Mouse (Mus musculus) hindbrain, embryonic 10.5 days (tissue): Measurements from ENCODE around the gene Cyp21a1. TPM values are rescaled to one million over a fixed set of nuclear protein-coding genes. Genes with fewer than 3 reads are reported as not detected.
"Not testable (repeated sequence)": the region's sequence is repeated elsewhere in the genome, so short reads cannot be mapped to it uniquely, and the experiment has no call there.

Source experiments
- DNase-seq: peaks from one replicate; pipeline ENCODE4 v3.0.0-alpha.2; 2017; ENCODE audit warnings: low spot score
- H3K27ac ChIP-seq: fragments of 300-500 bp; sonication (generic); 2 replicates; pipeline ENCODE4 v1.5.1; 2016; ENCODE audit warnings: mild to moderate bottlenecking, moderate library complexity
- H3K27me3 ChIP-seq: fragments of 300-500 bp; sonication (generic); 2 replicates; pipeline ENCODE4 v1.6.1; 2016; ENCODE audit warnings: mild to moderate bottlenecking; ENCODE audit not compliant: poor library complexity, insufficient read depth, severe bottlenecking
- H3K36me3 ChIP-seq: fragments of 300-500 bp; sonication (generic); 2 replicates; pipeline ENCODE4 v1.6.1; 2016; ENCODE audit warnings: mild to moderate bottlenecking, moderate library complexity
- H3K4me1 ChIP-seq: fragments of 300-500 bp; sonication (generic); replicated peaks from 2 replicates; pipeline ENCODE4 v1.6.1; 2016; ENCODE audit warnings: mild to moderate bottlenecking
- H3K4me3 ChIP-seq: fragments of 300-500 bp; sonication (generic); 2 replicates; pipeline ENCODE4 v1.5.1; 2016; ENCODE audit warnings: mild to moderate bottlenecking, moderate library complexity
- H3K9me3 ChIP-seq: fragments of 300-500 bp; sonication (generic); 2 replicates; pipeline ENCODE4 v1.6.1; 2016; ENCODE audit warnings: mild to moderate bottlenecking, moderate library complexity
- WGBS: fragments of 180-500 bp; shearing (Covaris S2); methylation state at CpG from one replicate; pipeline ENCODE4 v1.1.7; 2016; 5-methylcytosine and 5-hydroxymethylcytosine counted together
- polyA plus RNA-seq: library from polyadenylated mRNA; unstranded; fragments of >200 nt; fragmentation: Nextera tagmentation; extraction: Ambion mirVana; gene quantifications from 2 replicates; pipeline ENCODE4 v1.2.1, GENCODE M21; 2016

The Cyp21a1 gene
- polyA plus RNA-seq, 1 experiment from 2014 or later, result not detected

GRCm38 (mm10) chr17:34830776-34831175 lies 26.4 kb upstream of the Cyp21a1 start:
- H3K9me3 ChIP-seq, H3K27ac ChIP-seq, H3K4me1 ChIP-seq, DNase-seq, H3K4me3 ChIP-seq, H3K27me3 ChIP-seq: not testable (repeated sequence)
- peaks cover 88% of the 10 kb centered on the region for H3K36me3 ChIP-seq
- WGBS, result 94% methylated on average over 1 of the region's 1 CpGs

DNA sequence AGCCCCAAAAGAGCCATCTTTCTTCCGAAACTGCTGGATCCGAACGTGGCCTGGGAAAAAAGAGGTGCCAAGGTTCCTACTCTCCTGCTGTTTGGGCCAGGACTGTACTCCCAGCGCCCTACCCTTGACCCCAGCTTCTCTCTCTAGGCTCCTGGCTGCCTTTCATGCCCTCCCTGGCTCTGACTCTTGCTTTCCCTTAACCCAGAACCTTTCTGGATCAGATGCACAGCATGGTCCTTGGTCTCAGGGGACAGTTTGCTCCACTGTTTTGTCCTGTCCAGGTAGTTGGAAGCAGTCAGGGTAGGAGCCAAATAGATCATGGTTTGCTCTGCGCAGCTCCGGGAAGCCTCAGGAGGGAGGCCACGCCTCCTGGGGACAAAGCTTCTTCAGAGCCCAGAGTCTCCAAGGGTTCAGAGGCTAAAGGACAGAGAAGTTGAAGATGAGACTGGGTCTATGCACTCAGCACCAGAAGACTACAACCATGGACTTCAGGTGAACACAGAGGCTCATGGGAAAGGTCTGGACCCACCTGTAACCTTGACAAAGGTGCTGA lies 10.5 kb upstream of the Cyp21a1 start:
- 77% methylated on average over 7 of the region's 7 CpGs for WGBS
- no peaks in the 10 kb centered on the region for H3K9me3 ChIP-seq
- no peaks in the 10 kb centered on the region for H3K27me3 ChIP-seq
- no peaks in the 10 kb centered on the region for H3K36me3 ChIP-seq
- DNase-seq, result no peak
- H3K4me3 ChIP-seq, result no peak overlapping the region
- no peak overlapping the region for H3K27ac ChIP-seq
- no peaks in the 10 kb centered on the region for H3K4me1 ChIP-seq

DNA sequence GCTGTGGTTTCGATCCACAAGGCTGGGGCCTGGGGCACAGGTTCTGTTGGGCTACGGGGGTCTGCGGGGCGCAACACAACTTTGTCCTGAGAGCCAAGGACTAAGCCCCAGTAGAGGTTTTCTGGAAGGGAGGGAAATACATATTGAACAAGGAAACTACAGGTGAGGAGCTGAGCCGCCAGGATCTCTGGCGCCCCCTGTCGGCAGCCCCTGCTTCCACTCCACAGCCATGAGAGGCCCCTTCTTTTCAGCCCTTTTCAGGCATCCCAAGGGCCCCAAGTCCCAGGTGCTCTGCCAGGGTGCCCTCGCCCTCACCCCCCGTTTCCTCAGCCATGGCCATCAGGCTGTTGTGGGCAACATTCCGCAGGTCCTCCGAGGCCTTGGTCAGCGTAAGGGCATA lies 9.4 kb upstream of the Cyp21a1 start:
- DNase-seq, result peak; percentile 26
- H3K27ac ChIP-seq, H3K9me3 ChIP-seq, H3K4me1 ChIP-seq, H3K36me3 ChIP-seq, H3K27me3 ChIP-seq, H3K4me3 ChIP-seq: not testable (repeated sequence)
- 60% methylated on average over 12 of the region's 12 CpGs for WGBS

- no peak for DNase-seq
- Histone ChIP-seq H3K4me3 (no peak overlapping the region), H3K27me3 (no peaks in the 10 kb centered on the region), H3K27ac (no peak overlapping the region), H3K9me3 (no peaks in the 10 kb centered on the region), H3K36me3 (no peaks in the 10 kb centered on the region), H3K4me1 (no peaks in the 10 kb centered on the region)
- WGBS, result 77% methylated on average over 15 of the region's 15 CpGs
Measured at GRCm38 (mm10) chr17:34811275-34811674, 6.9 kb upstream of the Cyp21a1 start.

DNA sequence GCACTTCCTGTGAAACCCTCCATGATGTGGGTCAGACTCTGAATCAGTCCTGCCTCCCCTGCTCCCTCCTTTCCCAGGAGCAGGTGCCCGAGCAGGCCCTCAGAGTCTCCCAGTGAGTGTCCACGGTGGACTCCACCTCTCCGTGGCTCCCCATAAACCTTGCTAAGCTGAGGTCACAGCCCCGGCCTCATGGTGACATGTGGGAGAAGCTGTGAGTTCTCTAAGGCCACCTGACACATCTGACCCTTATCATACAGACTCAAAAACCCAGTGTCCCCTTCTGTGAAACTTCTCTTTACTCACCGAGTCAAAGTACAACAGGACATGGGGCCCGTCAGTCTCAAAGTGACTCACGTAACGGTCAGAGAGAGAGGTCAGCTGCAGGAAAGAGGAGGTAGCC lies 6.5 kb upstream of the Cyp21a1 start:
- not testable (repeated sequence) for H3K9me3 ChIP-seq, H3K36me3 ChIP-seq, H3K27me3 ChIP-seq, H3K27ac ChIP-seq, H3K4me3 ChIP-seq, DNase-seq, H3K4me1 ChIP-seq
- 87% methylated on average over 8 of the region's 8 CpGs for WGBS

- not testable (repeated sequence) for H3K27me3 ChIP-seq, H3K4me3 ChIP-seq, DNase-seq, H3K4me1 ChIP-seq, H3K27ac ChIP-seq, H3K36me3 ChIP-seq, H3K9me3 ChIP-seq
- WGBS, result 85% methylated on average over 5 of the region's 5 CpGs
Measured at GRCm38 (mm10) chr17:34810411-34810810, 6.0 kb upstream of the Cyp21a1 start.

DNA sequence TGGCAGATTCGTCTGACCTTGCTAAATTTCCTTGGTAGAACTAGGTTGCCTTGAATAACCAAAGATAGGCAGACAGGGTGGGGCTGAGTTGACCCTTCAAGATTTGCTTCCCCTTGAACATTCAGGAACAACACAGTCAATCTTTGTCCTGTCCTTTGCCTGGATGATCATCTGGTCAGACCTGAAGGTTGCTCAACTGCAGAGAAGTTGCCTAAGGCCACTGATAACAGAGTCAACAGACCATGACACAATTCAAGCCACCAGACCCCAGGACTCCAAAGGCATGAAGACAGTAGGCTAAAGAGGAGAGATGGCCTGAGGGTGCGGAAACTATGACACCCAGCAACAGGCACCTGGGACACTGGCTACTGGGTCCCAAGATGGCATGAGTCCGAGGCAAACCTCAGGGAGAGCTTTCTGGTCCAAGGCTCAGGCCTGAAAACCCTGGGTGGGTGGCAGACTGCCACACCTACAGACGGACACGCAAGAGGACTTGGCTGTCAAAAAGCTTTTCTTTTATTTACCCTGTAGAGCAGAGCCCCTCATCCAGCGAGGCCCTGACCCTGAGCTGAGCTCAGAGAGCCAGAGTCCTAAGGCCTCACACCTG lies 4.3 kb upstream of the Cyp21a1 start:
- Histone ChIP-seq H3K27ac (no peak overlapping the region), H3K9me3 (peaks cover 9% of the 10 kb centered on the region), H3K36me3 (no peaks in the 10 kb centered on the region), H3K27me3 (no peaks in the 10 kb centered on the region), H3K4me3 (no peak overlapping the region), H3K4me1 (no peaks in the 10 kb centered on the region)
- 84% methylated on average over 6 of the region's 6 CpGs for WGBS
- no peak for DNase-seq

DNA sequence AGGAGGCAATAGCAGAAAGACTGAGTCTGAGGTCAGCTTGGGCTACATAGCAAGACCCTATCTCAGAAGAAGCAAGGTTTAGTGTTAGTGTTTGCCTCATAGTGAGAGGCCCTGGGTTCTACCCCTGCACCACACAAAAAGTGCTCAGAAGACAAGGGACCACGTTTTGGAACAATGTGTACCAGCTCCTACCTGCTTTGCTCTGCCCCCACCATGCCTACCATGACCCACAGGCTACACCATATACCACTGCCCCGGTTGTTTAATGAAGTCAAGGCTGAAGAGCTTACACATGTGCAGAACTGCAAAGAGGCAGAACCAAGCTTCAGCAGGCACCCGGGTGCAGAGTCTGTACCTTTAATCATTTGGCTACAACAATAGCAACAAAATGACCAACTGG lies 2.8 kb upstream of the Cyp21a1 start:
- no peak overlapping the region for H3K4me3 ChIP-seq
- H3K9me3 ChIP-seq, result peaks cover 9% of the 10 kb centered on the region
- H3K36me3 ChIP-seq, result no peaks in the 10 kb centered on the region
- no peak overlapping the region for H3K27ac ChIP-seq
- no peaks in the 10 kb centered on the region for H3K27me3 ChIP-seq
- no peaks in the 10 kb centered on the region for H3K4me1 ChIP-seq
- no peak for DNase-seq
- 67% methylated on average over 3 of the region's 3 CpGs for WGBS

DNA sequence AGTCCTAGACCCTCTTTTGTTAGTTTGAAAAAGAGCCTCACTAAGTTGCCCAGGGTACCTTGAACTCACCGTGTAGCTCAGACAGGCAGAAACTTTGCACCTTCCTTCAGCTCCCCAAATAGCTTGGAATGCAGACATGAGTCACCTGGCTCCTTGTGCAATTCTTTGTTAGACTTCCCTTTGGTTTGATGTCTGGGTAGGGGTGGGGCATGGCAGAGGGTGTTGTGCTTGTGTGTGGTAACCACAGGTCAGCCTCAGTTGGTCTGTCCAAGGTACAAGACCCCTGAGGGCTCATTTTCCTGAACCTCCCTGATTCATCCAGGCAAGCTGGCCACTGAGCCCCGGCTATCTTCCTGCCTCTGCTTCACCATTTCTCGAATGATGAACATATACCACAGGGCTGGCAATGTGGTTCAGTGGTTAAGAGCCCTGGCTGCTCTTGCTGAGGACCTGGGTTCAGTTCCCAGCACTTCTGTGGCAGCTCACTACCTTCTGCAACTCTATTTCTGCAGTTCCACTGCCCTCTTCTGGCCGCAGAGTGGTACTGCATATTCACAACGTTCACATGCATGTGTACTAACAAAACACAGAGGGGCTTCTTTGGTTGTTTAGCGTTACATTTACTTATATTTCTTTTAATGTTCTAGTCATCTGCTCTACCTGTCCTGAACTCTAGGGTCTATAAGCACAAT lies 656 bp upstream of the Cyp21a1 start:
- H3K36me3 ChIP-seq, result no peaks in the 10 kb centered on the region
- no peak overlapping the region for H3K27ac ChIP-seq
- 74% methylated on average over 6 of the region's 6 CpGs for WGBS
- no peak overlapping the region for H3K4me3 ChIP-seq
- no peaks in the 10 kb centered on the region for H3K4me1 ChIP-seq
- peaks cover 9% of the 10 kb centered on the region for H3K9me3 ChIP-seq
- H3K27me3 ChIP-seq, result no peaks in the 10 kb centered on the region
- DNase-seq, result no peak

- not testable (repeated sequence) for H3K4me1 ChIP-seq, H3K4me3 ChIP-seq, H3K9me3 ChIP-seq, H3K36me3 ChIP-seq, DNase-seq, H3K27ac ChIP-seq, H3K27me3 ChIP-seq
- 88% methylated on average over 6 of the region's 6 CpGs for WGBS
Measured at GRCm38 (mm10) chr17:34803367-34803766, 994 bp downstream of the Cyp21a1 start.

GRCm38 (mm10) chr17:34802756-34803155 lies 1.6 kb downstream of the Cyp21a1 start:
- H3K4me1 ChIP-seq, H3K4me3 ChIP-seq, H3K27ac ChIP-seq, H3K9me3 ChIP-seq, H3K27me3 ChIP-seq, DNase-seq, H3K36me3 ChIP-seq: not testable (repeated sequence)
- 90% methylated on average over 9 of the region's 9 CpGs for WGBS

DNA sequence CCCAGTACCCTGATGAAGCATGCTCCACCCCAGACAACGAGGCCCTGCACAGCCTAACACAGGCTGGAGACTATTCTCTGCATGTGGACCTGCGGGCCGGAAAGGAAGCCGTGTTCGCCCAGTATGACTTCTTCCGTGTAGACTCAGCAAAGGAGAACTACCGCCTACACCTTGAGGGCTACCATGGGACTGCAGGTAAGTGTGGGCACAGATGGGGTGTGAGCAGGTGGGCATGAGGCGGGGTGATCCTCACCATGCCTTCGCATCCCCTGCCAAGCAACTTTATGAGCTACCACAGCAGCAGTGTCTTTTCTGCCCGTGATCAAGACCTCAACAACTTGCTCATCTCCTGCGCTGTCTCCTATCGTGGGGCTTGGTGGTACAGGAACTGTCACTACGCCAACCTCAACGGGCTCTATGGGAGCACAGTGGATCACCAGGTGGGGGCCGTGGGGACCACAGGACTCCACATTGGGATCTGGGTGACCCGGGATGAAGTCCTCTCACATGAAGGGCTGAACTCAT lies 3.5 kb downstream of the Cyp21a1 start:
- not testable (repeated sequence) for H3K4me3 ChIP-seq, DNase-seq
- WGBS, result 94% methylated on average over 16 of the region's 16 CpGs

DNA sequence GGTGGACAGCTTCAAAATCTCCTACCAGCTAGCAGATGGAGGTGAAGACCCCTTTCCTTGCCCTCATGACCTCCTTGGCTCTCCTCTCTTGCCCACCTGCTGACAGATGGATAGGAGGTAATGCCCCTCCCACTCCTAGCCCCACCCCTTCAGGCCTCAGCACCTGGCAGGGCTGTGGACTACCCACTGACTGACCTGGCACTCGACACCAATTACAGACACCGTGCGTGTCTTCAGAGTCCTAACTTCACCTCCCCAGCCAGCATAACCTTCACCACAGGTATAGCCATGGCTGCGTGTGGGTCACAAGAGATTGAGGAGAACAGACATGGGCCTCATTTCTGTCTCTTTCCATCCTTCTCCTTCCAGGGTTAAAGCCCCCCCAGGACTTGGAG lies 4.8 kb downstream of the Cyp21a1 start:
- no peak overlapping the region for H3K4me3 ChIP-seq
- H3K27ac ChIP-seq, result no peak overlapping the region
- H3K36me3 ChIP-seq, result no peaks in the 10 kb centered on the region
- no peak for DNase-seq
- H3K9me3 ChIP-seq, result peaks cover 3% of the 10 kb centered on the region; the same call in 1 of the 2 replicates
- no peaks in the 10 kb centered on the region for H3K27me3 ChIP-seq
- WGBS, result 86% methylated on average over 4 of the region's 4 CpGs
- no peaks in the 10 kb centered on the region for H3K4me1 ChIP-seq

More for the DNA sequence above, 3.5 kb downstream of the Cyp21a1 start:
- not testable (repeated sequence) for H3K36me3 ChIP-seq, H3K27ac ChIP-seq, H3K4me1 ChIP-seq, H3K9me3 ChIP-seq, H3K27me3 ChIP-seq
